Mouse (Mus musculus) CD4-positive, CD25-positive, alpha-beta regulatory T cell, adult 2 months (primary cell): Measurements from ENCODE around the gene 4930503B20Rik.

Experiments used
- DNase-seq: peaks from one replicate; pipeline ENCODE4 v3.0.0-alpha.2; 2012; ENCODE audit warnings: low read depth, low spot score

The 4930503B20Rik gene

DNA sequence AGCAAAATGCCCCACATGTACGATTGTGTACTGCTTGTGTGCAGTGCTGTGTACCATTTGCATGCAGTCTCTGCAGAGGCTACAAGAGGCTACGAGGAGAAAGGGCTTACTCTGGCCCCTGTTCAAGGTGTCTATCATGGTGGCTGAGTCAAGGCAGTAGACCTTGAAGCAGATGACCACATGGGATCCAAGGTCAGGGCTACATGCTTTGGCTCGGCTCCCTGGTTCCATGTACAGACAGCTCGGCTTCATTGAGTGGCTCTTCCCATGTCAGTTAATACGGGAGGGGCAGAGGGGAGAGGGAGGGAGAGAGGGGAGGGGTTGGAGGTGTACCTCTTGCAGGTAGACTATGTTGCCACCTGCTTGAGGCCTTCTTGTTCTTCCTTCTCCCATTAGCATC, 1.3 kb upstream of the 4930503B20Rik start:
- DNase-seq, result no peak

DNA sequence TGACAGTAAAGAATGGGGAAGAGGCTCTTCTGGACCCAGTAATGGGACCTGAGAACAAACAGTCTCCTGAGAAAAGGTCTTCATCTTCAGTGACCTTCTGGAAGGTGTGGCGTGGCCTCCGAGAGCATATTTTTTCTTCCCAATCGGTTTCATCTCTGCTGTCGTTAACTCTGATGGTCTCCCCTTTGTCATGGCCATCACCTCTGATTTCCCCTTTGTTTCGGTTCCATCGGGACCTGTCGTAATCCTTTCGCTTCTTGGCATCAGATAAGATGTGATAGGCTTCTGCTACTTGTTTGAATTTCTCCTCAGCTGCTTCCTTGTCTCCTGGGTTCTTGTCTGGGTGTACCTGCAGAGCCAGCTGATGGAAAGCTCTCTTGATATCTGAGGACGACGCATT, 401 bp downstream of the 4930503B20Rik start:
- no peak for DNase-seq

DNA sequence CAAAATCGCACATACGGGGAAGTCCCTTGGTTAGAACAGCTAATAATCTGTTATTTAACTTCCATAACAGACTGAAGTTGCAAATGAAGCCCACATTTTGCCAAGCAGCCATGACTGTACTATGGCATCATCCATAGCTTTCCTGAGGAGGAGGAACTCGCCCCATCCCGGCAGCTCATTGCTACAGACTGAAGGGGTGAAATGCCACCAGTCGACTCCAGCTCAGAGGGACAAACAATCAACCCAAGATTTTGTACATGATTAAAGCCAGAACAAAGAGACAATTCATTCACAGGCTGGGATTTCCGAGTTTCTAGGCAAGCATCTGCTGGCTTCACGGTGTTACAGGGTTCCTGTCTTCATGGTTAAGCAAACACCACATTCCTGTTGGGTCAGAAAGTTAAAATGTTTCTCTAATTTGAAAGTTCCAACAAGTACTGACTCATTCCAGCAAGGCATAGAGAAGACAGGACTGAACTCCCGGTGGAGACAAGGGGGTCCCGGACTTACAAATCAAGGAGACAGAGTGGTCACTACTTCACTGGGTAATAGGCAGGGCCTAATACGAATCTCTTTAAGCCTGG, 1.7 kb downstream of the 4930503B20Rik start:
- DNase-seq, result no peak

DNA sequence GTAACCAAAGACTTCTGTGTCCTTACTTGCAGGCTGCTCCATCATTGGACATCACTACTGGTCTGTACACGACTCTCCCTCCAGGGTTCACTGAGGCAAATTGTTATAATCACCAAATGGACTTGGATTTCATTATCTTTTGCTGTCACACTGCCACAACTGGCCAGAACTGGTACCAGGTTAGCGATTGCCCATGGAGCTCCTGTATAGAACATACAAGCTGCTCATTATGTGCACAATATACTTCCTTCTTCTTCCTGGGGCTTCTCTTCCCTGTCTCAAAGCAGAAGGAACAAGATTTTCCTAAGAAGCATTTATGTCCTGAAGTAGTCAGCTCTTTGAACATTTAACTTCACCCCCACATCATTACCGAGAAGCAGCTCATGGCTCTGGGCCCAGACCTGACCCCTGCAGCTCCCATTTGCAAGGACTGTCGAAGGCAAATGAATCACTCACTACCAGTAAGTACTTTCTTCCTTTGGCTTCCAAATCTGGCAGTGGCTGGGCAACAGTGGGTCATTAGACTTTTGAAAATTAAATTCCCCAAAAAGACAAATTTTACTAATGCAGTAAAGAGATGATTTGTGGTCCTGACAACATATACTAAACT, 9.2 kb downstream of the 4930503B20Rik start:
- DNase-seq, result no peak

DNA sequence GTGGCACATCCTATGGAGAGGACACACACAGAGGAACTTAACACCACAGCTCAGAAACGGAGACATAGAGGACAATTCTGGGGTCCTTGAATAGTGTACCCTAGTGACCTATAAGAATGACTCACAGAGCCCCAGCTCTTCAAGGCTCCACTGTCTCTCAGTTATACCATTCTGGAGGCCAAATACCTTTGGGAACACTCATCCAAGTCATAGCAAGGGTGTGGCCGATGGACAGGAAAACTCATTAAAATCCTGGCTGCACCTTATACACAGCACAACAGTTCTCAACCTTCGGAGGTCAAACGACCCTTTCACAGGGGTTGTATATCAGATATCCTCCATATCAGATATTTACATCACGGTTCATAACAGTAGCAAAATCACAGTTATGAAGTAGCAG, 18.6 kb downstream of the 4930503B20Rik start:
- no peak for DNase-seq

DNA sequence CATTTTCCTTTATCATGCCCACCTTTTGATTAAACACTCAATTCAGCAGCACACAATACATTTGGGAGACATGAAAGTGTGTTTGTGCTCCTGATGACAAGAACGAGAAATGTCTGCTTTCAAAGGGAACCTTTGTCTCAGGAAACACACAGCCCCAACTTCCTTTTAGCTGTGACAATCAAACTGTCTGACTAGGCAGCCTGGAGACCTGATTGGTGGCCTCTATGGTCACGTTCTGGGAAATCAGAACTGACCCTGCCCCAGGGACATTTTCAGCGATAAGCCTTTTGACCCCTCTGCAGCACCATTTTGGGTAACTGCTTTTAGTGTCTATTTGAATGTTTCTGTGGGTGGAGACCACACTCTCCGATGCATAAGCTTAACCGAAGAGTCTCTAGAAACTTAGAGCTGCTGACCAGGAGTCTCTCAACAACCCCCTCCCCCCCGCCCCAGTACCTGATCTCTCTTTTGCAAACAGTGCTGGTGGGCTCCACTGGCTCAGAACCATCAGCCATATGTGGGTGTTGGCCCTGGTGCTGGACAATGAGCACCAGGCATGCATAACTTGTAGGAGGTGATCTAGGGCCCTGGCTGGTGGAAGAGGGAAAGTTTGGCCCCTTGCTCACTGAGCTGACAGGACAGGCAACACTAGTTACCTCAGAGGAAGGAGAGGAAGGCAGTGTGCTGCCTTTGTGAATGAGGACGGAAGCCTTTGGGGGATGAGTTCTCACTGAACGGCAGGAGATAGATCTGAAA, 22.7 kb downstream of the 4930503B20Rik start:
- DNase-seq, result peak; percentile 3

DNA sequence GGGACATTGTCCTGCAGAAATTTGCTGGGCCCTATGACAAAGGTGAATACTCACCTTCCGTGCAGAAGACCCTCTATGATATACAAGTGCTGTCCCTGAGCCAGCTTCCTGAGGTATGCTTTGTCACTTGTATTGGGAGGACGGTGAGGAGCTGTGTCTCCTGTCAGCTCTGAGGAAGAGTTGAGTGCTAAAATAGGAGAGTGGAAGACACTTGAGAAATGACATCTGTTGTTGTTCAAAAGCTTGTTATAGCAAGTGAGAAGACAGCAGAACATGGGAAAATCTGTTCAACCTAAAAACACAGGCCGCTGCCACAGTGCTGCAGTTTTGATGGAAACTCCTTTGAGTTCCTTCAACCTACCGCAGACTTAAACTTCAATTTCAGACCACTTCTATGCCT, 25.4 kb downstream of the 4930503B20Rik start:
- no peak for DNase-seq

DNA sequence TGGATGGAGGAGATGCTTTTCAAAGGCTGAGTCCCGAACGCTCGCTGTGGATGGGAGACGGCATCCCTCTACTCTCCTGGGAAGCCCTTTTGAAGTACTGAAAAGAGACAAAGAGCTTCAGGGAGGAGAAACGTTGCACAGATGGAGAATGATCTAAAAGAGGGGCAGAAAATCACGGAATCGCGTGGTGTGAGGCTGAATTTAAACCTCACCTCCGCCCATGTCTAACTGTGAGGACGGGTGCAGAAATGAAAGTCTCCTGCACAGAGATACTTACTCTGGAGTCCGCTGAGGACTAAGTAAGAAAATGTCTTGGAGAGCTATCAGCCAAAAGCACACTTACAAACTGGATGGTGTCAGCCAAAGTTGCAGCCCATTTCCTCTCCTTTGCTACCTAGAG, 29.2 kb downstream of the 4930503B20Rik start:
- no peak for DNase-seq

DNA sequence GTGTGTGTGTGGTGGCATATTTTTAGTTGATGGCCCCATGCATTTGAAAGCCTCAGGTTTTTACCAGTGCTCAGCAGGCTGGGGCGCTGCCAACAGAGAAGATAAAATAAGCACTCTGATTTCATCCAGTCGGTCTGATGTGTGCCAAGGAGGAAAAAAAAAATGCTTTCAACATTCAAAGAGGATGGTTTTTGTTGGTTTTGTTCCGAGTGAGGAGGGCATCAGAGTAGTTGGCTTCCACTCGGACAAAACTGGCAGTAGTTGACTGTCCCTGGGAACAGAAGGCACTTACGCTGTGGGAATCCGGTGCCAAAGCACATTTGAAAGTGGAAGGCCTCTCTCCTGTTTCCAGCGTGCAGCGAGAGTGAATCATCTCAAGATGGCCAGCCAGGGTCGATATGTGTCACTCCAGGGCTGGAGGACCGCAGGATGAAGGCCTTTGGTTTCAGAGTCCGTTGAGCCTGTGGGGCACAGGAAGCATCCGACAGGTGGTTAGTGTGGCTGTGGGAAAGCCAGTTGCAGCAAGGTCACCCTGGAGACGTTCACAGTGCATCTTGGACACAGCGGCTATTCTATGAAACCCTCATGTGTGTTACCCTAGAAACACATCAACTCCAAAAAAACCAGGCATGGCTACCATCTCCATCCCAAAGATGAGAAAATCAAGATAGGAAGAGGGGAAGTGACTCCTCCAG, 30.4 kb downstream of the 4930503B20Rik start:
- no peak for DNase-seq

DNA sequence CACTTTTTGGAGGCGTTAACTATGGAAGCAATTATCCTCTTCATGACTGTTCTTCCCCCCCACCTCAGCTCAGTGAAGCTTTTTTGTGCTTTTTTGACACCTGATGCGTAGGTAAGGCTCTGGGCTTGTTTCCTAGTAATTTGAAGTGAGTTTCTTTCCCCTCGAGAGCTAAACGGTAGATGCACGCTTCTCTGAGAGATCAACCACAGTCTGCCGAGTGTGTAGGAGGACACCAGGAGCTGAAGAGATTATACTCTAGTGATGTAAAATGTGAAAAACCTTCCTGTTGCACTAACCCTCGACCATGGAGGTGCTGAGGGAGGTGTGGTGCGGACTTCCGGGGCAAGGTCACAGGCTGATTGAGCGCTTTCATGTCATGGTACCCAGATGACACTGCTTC, 31.0 kb downstream of the 4930503B20Rik start:
- DNase-seq, result peak; percentile 5

DNA sequence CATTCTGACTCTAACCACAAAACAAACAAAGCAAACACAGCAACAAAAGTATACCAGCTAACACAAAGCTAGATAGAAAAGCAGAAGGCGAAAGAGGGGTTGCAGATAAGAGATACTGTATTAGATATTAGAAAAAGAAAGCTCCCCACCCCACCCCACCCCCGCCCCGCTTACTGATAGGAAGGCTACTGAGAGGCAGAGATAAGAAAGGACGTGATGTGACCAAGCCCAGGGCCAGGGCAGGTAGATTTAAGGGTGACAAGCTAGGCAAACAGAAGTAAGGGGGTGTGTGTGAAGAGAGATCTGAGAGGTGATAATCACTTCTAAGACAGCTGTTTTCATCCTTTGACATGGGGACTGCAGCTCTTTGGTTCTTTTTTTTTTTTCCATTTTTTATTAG, 32.8 kb downstream of the 4930503B20Rik start:
- DNase-seq, result no peak

DNA sequence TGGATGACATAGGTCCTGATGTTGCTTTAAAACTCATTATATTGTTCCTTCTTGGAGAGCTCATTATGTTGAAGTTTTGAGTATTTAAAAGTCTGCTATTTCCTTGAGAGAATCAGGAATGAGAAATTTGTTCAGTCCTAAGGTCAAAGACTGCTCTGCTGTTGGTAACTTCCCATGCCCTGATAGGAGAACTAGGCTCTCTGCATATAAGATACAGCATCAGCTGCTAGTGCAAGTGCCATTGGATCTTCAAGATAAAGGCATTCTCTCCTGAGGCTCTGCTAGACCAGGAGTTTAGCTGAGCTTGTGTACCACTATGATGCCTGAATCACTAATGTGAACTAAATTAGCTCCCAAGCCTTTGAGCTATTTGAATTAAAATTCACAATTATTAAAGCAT, 33.2 kb downstream of the 4930503B20Rik start:
- no peak for DNase-seq

DNA sequence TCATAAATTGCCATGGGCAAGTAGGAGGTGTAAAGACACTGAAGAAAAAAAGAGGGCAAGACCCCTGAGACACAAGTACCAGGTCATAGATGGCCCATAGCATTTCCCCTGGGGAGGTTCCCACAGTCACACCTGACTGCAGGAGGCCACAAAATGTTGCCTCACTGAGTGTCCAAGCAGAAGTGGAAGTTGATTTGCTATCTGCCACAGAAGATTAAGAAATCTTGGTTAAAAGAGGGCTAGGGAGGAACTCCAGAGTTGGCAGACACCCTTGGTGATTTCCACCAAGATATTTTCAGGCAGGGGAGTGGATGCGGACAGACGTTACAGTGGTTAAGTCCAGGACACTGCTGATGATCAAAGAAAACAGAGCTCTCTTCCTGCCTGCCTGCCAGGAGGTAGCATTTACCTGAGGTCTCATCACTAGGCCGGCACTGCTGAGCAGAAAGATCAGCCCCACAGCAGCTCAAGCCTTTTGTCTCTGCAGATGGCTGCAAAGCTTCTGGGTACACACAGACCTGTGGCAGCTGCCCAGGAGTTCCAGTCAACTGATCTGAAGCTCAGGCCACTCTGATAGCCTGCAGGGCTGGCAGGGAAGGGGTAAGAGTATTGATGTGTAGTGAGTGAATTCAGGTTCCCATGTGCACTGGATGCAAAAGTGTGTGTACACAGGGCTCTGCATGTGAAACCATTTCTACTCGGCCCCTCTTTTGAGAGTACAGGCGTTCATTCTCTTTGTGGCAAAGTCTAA, 34.4 kb downstream of the 4930503B20Rik start:
- no peak for DNase-seq

DNA sequence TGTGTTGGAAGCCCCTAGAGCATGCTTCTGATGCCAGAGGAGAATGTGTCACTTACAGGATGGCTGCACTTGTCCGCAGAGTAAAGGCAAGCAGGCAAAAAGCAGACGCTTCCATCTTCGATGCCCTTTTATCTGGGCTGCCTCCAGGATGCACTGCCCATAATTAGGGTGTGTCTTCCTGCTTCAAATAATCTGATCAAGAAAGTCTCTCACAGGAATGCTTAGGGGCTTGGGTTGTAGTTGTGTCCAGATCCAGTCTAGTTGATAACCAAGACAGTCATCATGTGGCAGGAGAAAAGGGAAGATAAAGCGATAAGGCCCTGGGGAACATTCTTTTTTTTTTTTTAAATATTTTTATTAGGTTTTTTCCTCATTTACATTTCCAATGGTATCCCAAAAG, 35.6 kb downstream of the 4930503B20Rik start, which contains the start of gene Dnase2b:
TSS of gene Dnase2b (minus strand) at position 101 of the 400 bp plus-strand sequence.
- no peak for DNase-seq

DNA sequence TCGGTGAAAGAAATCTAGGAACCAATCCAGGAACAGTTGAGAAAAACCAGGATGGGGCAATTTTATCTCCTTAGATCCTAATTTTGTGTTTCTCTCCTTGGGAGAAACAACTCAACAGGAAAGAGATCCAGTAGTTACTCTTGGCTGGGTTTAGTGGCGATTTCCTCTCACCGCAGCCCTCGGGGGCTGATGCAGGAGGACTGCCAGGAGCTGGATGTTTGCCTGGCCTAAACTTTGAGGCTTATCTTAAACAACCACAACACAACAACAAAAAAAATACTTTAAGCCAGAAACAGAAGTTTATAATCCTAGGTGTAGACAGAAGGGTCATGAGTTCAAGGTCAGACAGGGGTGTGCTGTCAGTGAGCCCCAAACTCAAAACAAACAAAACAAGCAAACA, 39.3 kb downstream of the 4930503B20Rik start:
- no peak for DNase-seq

DNA sequence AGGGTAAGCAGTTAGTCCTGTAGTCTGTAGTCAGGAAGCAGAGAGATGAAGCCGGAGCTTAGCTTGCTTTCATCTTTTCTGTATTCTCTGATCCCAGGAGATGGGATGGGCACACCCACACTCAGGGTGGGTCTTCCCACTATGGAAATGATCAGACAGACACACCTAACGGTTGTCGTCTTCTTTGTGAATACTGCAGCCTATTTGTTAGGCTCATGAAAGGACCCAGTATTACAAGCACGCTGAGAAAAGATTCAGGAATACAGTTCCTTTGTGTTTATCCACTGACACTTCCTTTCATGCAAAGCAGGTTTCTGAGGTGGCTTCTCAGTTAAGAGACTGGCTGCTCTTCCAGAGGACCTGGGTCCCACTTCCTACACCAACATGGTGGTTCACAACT, 39.9 kb downstream of the 4930503B20Rik start:
- DNase-seq, result no peak

DNA sequence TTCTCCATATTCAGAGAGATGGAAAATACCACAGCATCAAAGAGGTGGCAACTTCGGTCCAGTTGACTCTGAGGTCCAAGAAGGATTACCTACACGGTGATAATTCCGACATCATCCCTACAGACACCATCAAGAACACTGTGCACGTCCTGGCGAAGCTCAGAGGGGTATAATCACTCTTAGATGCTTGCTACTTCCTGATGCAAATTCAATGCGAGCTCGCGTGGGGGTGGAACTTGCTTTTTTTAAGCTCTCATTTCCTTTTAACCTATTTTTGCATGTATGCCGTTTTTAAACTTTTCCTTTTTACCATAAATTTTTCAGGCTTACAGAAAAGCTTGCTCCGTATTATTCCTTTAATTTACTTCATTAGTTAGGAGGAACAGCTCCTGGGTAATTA, 40.8 kb downstream of the 4930503B20Rik start:
- peak; percentile 4 for DNase-seq

DNA sequence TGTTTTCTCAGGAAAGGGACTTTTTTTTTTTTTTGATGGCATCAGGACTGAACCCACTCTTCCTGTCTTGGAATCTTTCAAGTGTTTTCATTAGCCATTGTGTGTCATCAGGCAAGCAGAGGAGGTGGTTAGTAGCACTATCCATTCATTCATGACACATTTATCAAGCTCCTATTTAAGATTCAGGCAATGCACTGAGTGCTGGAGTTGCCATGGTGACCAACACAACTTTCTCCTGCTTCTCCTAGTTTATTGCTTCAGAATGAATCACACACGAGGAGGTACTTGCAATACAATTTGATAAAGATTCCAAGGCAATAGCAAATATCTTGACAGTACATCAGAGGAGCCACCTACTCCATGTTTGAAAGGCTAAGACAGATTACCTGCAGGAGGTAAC, 43.7 kb downstream of the 4930503B20Rik start:
- DNase-seq, result no peak

DNA sequence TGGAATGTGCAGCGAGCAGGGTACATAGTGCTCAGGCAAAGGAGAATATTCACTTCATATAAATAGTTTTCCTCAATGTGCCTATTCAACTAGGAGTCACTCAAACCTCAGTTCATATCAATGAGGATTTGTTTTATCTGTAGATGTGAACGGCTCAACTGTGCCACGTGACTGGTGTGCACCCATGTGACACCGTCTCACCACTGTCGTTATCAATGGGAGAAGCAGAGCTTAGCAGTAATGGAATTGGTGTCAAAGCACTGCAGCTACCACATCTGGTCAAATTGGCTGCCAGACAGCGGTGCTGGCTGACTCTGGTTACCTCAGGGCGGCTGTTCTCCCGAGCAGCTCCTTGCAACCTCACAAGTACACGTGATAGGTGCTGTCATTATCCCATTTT, 46.5 kb downstream of the 4930503B20Rik start:
- no peak for DNase-seq

DNA sequence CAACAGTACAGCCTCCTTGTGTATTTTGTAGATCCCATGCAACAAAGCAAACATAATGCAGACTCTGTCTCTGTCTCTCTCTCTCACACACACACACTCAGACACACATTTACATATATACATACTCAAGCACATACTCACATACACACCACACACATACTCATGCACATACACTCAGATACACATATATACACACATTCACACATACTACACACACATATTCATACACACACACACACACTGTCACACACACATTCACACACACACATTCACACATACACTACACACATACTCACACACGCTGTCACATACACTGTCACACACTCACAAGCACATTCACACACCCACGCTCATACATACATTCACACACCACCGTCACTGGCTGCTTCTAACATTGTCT, 48.6 kb downstream of the 4930503B20Rik start:
- no peak for DNase-seq

DNA sequence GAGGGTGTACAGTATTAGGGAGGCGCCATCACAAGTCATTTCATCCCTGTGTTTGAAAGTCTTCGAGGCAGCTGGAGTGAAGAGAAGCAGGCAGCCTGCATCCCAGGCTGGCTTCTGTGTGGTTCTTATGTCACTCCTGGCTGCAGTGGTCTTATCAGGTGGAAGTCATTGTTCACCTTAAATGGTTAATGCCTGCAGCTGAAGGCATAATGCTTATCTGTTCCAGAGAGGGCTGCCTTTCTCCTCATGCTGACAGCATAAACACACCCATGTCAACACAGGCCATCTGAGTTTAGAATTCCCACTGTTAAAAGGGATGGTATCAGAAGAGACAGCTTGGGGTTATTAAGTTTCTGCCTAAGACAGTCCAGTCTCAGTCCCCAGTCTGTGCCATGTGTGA, 49.9 kb downstream of the 4930503B20Rik start:
- no peak for DNase-seq
